Mouse (Mus musculus): ENCODE measurements around the gene Dcpp2. TPM values are rescaled to one million over a fixed set of nuclear protein-coding genes. Genes with fewer than 3 reads are reported as not detected.

The Dcpp2 gene
- polyA plus RNA-seq (2017; shearing (Covaris generic)), result under 1 TPM in 1 of 2 experiments, not detected in 1; 0.84 TPM

GRCm38 (mm10) chr17:23880576-23880975, at the start of gene Dcpp2, which contains the start of gene Dcpp1:
TSS of gene Dcpp2 (plus strand) at chr17:23880880.
TSS of gene Dcpp1 (plus strand) at chr17:23880876.

GRCm38 (mm10) chr17:23836006-23836575, 44.6 kb upstream of the Dcpp2 start, which contains the start of gene Prss33:
TSS of gene Prss33 (minus strand) at chr17:23836056.

GRCm38 (mm10) chr17:23843812-23844273, 36.8 kb upstream of the Dcpp2 start, which contains the start of the genes Prss32 and Prss41:
TSS of gene Prss32 (plus strand) at chr17:23843855.
TSS of gene Prss41 (minus strand) at chr17:23844172.

GRCm38 (mm10) chr17:23867756-23868155, 12.9 kb upstream of the Dcpp2 start, which contains the start of gene Prss21:
TSS of gene Prss21 (plus strand) at chr17:23868056.

GRCm38 (mm10) chr17:23917158-23917557, 36.5 kb downstream of the Dcpp2 start, which contains the start of gene Dcpp3:
TSS of gene Dcpp3 (plus strand) at chr17:23917458.

GRCm38 (mm10) chr17:23941372-23941771, 60.7 kb downstream of the Dcpp2 start, which contains the start of gene Sbp:
TSS of gene Sbp (plus strand) at chr17:23941672.

Other genes with a start within 250 kb of the Dcpp2 start
- 1 to 10 TPM; 1.1 to 1.9 TPM for gene Mmp25, start 235.6 kb upstream of the Dcpp2 start, polyA plus RNA-seq (2017; shearing (Covaris generic))
- gene Bicdl2, start 220.4 kb upstream of the Dcpp2 start, polyA plus RNA-seq (2017; shearing (Covaris generic)), result 1 to 10 TPM in 1 of 2 experiments, under 1 TPM in 1; 0.75 to 1.2 TPM
- gene Hcfc1r1, start 207.3 kb upstream of the Dcpp2 start, polyA plus RNA-seq (2017; shearing (Covaris generic)), result 10 to 100 TPM; 52.2 to 57.4 TPM
- 10 to 100 TPM; 18.6 to 37.6 TPM for gene Thoc6, start 207.0 kb upstream of the Dcpp2 start, polyA plus RNA-seq (2017; shearing (Covaris generic))
- gene Tnfrsf12a, start 203.4 kb upstream of the Dcpp2 start, polyA plus RNA-seq (2017; shearing (Covaris generic)), result 10 to 100 TPM in 1 of 2 experiments, 1 to 10 TPM in 1; 7.3 to 15.8 TPM
- gene Cldn6, start 201.6 kb upstream of the Dcpp2 start, polyA plus RNA-seq (2017; shearing (Covaris generic)), result under 1 TPM in 1 of 2 experiments, not detected in 1; 0.39 TPM
- under 1 TPM in 1 of 2 experiments, not detected in 1; 0.71 TPM for gene Cldn9, start 196.9 kb upstream of the Dcpp2 start, polyA plus RNA-seq (2017; shearing (Covaris generic))
- 1 to 10 TPM in 1 of 2 experiments, under 1 TPM in 1; 0.49 to 1.3 TPM for gene 1520401A03Rik, start 158.1 kb upstream of the Dcpp2 start, polyA plus RNA-seq (2017; shearing (Covaris generic))
- gene Pkmyt1, start 154.5 kb upstream of the Dcpp2 start, polyA plus RNA-seq (2017; shearing (Covaris generic)), result 10 to 100 TPM; 45.8 to 70.2 TPM
- gene Paqr4, start 140.0 kb upstream of the Dcpp2 start, polyA plus RNA-seq (2017; shearing (Covaris generic)), result 1 to 10 TPM; 6.7 to 8.1 TPM
- gene Kremen2, start 135.0 kb upstream of the Dcpp2 start, polyA plus RNA-seq (2017; shearing (Covaris generic)), result 1 to 10 TPM; 4.9 to 7.1 TPM
- gene Flywch1, start 109.3 kb upstream of the Dcpp2 start, polyA plus RNA-seq (2017; shearing (Covaris generic)), result 10 to 100 TPM; 38.5 to 40.7 TPM
- gene Flywch2, start 94.8 kb upstream of the Dcpp2 start, polyA plus RNA-seq (2017; shearing (Covaris generic)), result 1 to 10 TPM; 6.7 to 8.0 TPM
- gene Srrm2, start 90.3 kb upstream of the Dcpp2 start, polyA plus RNA-seq (2017; shearing (Covaris generic)), result 100 to 1,000 TPM; 854 to 986 TPM
- 100 to 1,000 TPM; 516 to 639 TPM for gene Elob, start 51.7 kb upstream of the Dcpp2 start, polyA plus RNA-seq (2017; shearing (Covaris generic))
- 1 to 10 TPM in 1 of 2 experiments, not detected in 1; 3.1 TPM for gene Prss33, start 44.8 kb upstream of the Dcpp2 start, polyA plus RNA-seq (2017; shearing (Covaris generic))
- under 1 TPM in 1 of 2 experiments, not detected in 1; 0.73 TPM for gene Prss32, start 37.0 kb upstream of the Dcpp2 start, polyA plus RNA-seq (2017; shearing (Covaris generic))
- gene Prss41, start 36.7 kb upstream of the Dcpp2 start, polyA plus RNA-seq (2017; shearing (Covaris generic)), result 1 to 10 TPM; 2.5 to 7.6 TPM
- gene Prss21, start 12.8 kb upstream of the Dcpp2 start, polyA plus RNA-seq (2017; shearing (Covaris generic)), result not detected
- gene Dcpp1, start within 50 bp of the Dcpp2 start, polyA plus RNA-seq (2017; shearing (Covaris generic)), result 10 to 100 TPM in 1 of 2 experiments, not detected in 1; 22.4 TPM
- gene Dcpp3, start 36.6 kb downstream of the Dcpp2 start, polyA plus RNA-seq (2017; shearing (Covaris generic)), result 1 to 10 TPM in 1 of 2 experiments, under 1 TPM in 1; 0.43 to 5.0 TPM
- not detected for gene Sbp, start 60.8 kb downstream of the Dcpp2 start, polyA plus RNA-seq (2017; shearing (Covaris generic))
- gene Sbpl, start 74.4 kb downstream of the Dcpp2 start, polyA plus RNA-seq (2017; shearing (Covaris generic)), result not detected
- gene Prss30, start 99.7 kb downstream of the Dcpp2 start, polyA plus RNA-seq (2017; shearing (Covaris generic)), result 1 to 10 TPM in 1 of 2 experiments, not detected in 1; 1.2 TPM
- not detected for gene Prss22, start 117.2 kb downstream of the Dcpp2 start, polyA plus RNA-seq (2017; shearing (Covaris generic))
- 1 to 10 TPM in 1 of 2 experiments, under 1 TPM in 1; 0.58 to 2.5 TPM for gene Prss27, start 157.3 kb downstream of the Dcpp2 start, polyA plus RNA-seq (2017; shearing (Covaris generic))
- 10 to 100 TPM; 22.2 to 27.8 TPM for gene Kctd5, start 192.6 kb downstream of the Dcpp2 start, polyA plus RNA-seq (2017; shearing (Covaris generic))

All from inflammation-experienced regulatory T-cells (primary cell).